Mouse (Mus musculus): ENCODE results near the gene Vmn2r75. TPM values are rescaled to one million over a fixed set of nuclear protein-coding genes. Genes with fewer than 3 reads are reported as not detected.
A peak's percentile ranks its signal among the peaks of the same experiment; 100 is the strongest.
"Not testable (repeated sequence)": the region's sequence is repeated elsewhere in the genome, so short reads cannot be mapped to it uniquely, and the experiment has no call there.

Vmn2r75 gene
- not detected in 2 replicates for polyA plus RNA-seq (2015; fragmentation: Nextera tagmentation; extraction: Ambion mirVana)

- H3K4me2 ChIP-seq (ENCODE audit: low read length); H3K36me3 ChIP-seq (ENCODE audit: insufficient read depth, low read length); H3K4me3 ChIP-seq (replicated peaks; ENCODE audit: low read depth, low read length); H3K27me3 ChIP-seq (ENCODE audit: insufficient read depth, low read length); H3K4me1 ChIP-seq (replicated peaks; ENCODE audit: insufficient read depth, low read length); H3K27ac ChIP-seq; DNase-seq (ENCODE audit: low spot score); H3K9ac ChIP-seq (ENCODE audit: low read depth, low read length); H3K9me3 ChIP-seq (replicated peaks; ENCODE audit: low read length); ATAC-seq (replicated peaks; ENCODE audit: low FRiP score, low read depth): not testable (repeated sequence)
- WGBS: 36% methylated on average over 1 of the region's 1 CpGs
These were observed at the start of gene Vmn2r75 for GRCm38 (mm10) chr7:86171678-86172077. Vmn2r75 (minus strand) TSS chr7:86171778.

- DNase-seq (ENCODE audit: low spot score) (peak; percentile 34), ATAC-seq (replicated peaks; ENCODE audit: low FRiP score, low read depth) (0 out of 2 replicates have a peak, but pooled peaks have one; percentile 46)
- Histone ChIP-seq H3K27ac (no peak overlapping the region), H3K27me3 (ENCODE audit: insufficient read depth, low read length) (no peaks in the 10 kb centered on the region), H3K9ac (ENCODE audit: low read depth, low read length) (no peak overlapping the region), H3K36me3 (ENCODE audit: insufficient read depth, low read length) (no peaks in the 10 kb centered on the region), H3K4me2 (ENCODE audit: low read length) (no peak overlapping the region), H3K9me3 (replicated peaks; ENCODE audit: low read length) (no peaks in the 10 kb centered on the region), H3K4me3 (replicated peaks; ENCODE audit: low read depth, low read length) (no peak overlapping the region), H3K4me1 (replicated peaks; ENCODE audit: insufficient read depth, low read length) (no peaks in the 10 kb centered on the region)
- peak; percentile 66 for TF ChIP-seq CTCF (IDR thresholded peaks at IDR 0.05; ENCODE audit: low read depth)
These were observed 39.8 kb upstream of the Vmn2r75 start for GRCm38 (mm10) chr7:86211345-86211744.

Other genes starting within 250 kb of the Vmn2r75 start
- not detected in 2 replicates for gene Vmn2r74, start 210.1 kb downstream of the Vmn2r75 start, polyA plus RNA-seq (2015; fragmentation: Nextera tagmentation; extraction: Ambion mirVana)
- gene Vmn2r76, start 74.5 kb upstream of the Vmn2r75 start, polyA plus RNA-seq (2015; fragmentation: Nextera tagmentation; extraction: Ambion mirVana): not detected in 2 replicates
- not detected in 2 replicates for gene Olfr310, start 105.4 kb upstream of the Vmn2r75 start, polyA plus RNA-seq (2015; fragmentation: Nextera tagmentation; extraction: Ambion mirVana)
- gene Olfr309, start 141.9 kb upstream of the Vmn2r75 start, polyA plus RNA-seq (2015; fragmentation: Nextera tagmentation; extraction: Ambion mirVana): not detected in 2 replicates
- gene Olfr308, start 153.9 kb upstream of the Vmn2r75 start, polyA plus RNA-seq (2015; fragmentation: Nextera tagmentation; extraction: Ambion mirVana): not detected in 2 replicates
- not detected in 2 replicates for gene Olfr307, start 165.8 kb upstream of the Vmn2r75 start, polyA plus RNA-seq (2015; fragmentation: Nextera tagmentation; extraction: Ambion mirVana)
- not detected in 2 replicates for gene Olfr305, start 195.2 kb upstream of the Vmn2r75 start, polyA plus RNA-seq (2015; fragmentation: Nextera tagmentation; extraction: Ambion mirVana)
- gene Olfr304, start 214.9 kb upstream of the Vmn2r75 start, polyA plus RNA-seq (2015; fragmentation: Nextera tagmentation; extraction: Ambion mirVana): not detected in 2 replicates
- gene Olfr303, start 226.0 kb upstream of the Vmn2r75 start, polyA plus RNA-seq (2015; fragmentation: Nextera tagmentation; extraction: Ambion mirVana): not detected in 2 replicates
- not detected in 2 replicates for gene Olfr301, start 232.1 kb upstream of the Vmn2r75 start, polyA plus RNA-seq (2015; fragmentation: Nextera tagmentation; extraction: Ambion mirVana)

All from kidney, postnatal 0 days (tissue).